Mouse (Mus musculus) liver, embryonic 16.5 days (tissue): ENCODE data around the gene Lrrc38. TPM values are rescaled to one million over a fixed set of nuclear protein-coding genes. Genes with fewer than 3 reads are reported as not detected.
"Not testable (repeated sequence)": the region's sequence is repeated elsewhere in the genome, so short reads cannot be mapped to it uniquely, and the experiment has no call there.

Experiments used
- ATAC-seq: fragments of 200-750 bp; cut with Nextera tagmentation; 2 replicates; pipeline ENCODE4 v1.8.0; 2017; ENCODE audit warnings: low read depth, mild to moderate bottlenecking, moderate number of reproducible peaks, moderate library complexity
- H3K27ac ChIP-seq: fragments of 300-500 bp; sonication (generic); 2 replicates; pipeline ENCODE4 v1.5.1; 2014; ENCODE audit warnings: mild to moderate bottlenecking, low read length
- H3K27me3 ChIP-seq: fragments of 300-500 bp; sonication (generic); 2 replicates; pipeline ENCODE4 v1.6.1; 2014; ENCODE audit warnings: low read depth, low read length, mixed read lengths; ENCODE audit not compliant: control insufficient read depth, insufficient read depth
- H3K36me3 ChIP-seq: fragments of 300-500 bp; sonication (generic); 2 replicates; pipeline ENCODE4 v1.6.1; 2014; ENCODE audit warnings: mild to moderate bottlenecking; ENCODE audit not compliant: control insufficient read depth, insufficient read depth
- H3K4me1 ChIP-seq: fragments of 300-500 bp; sonication (generic); 2 replicates; pipeline ENCODE4 v1.6.1; 2014; ENCODE audit warnings: low read depth, low read length, mixed read lengths; ENCODE audit not compliant: control insufficient read depth
- H3K4me2 ChIP-seq: fragments of 300-500 bp; sonication (generic); 2 replicates; pipeline ENCODE4 v1.6.1; 2014; ENCODE audit warnings: low read depth, low read length, mixed read lengths
- H3K4me3 ChIP-seq: fragments of 300-500 bp; sonication (generic); 2 replicates; pipeline ENCODE4 v1.5.1; 2014; ENCODE audit warnings: low read depth, mild to moderate bottlenecking, low read length
- H3K9ac ChIP-seq: fragments of 300-500 bp; sonication (generic); 2 replicates; pipeline ENCODE4 v1.6.1; 2014; ENCODE audit warnings: low read depth, low read length
- H3K9me3 ChIP-seq: fragments of 300-500 bp; sonication (generic); replicated peaks from 2 replicates; pipeline ENCODE4 v1.6.1; 2016; ENCODE audit warnings: low read length; ENCODE audit not compliant: control insufficient read depth
- WGBS: fragments of 180-500 bp; shearing (Covaris S2); extraction: QIAGEN DNeasy Blood & Tissue Kit; methylation state at CpG from one replicate; pipeline ENCODE4 v1.1.7; 2014; ENCODE audit not compliant: insufficient replicate concordance; 5-methylcytosine and 5-hydroxymethylcytosine counted together
- polyA plus RNA-seq: library from polyadenylated mRNA; unstranded; fragments of >200 nt; fragmentation: Nextera tagmentation; extraction: Ambion mirVana; gene quantifications from 2 replicates; pipeline ENCODE4 v1.2.1, GENCODE M21; 2015

Gene Lrrc38
- polyA plus RNA-seq, 1 experiment from 2014 or later, result not detected

DNA sequence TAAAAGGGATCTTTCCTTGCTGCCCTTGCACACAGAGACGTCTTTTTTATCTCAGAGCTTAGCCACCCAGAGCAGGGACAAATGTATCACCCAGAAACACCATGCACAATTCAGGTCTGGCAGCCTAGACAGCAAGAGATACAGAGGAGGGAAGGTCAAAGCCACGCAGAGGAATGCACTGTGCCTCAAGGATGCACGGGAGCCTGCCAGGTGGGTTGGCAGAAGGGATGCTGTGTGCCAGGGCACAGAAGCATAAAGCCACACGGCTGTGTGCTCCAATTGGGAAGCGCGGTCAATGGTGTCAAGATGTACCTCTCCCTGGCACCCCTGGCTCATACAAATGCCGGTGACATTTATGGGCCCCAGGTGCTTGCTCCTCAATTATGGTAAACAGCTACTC is 8.1 kb upstream of the Lrrc38 start:
- no peaks in the 10 kb centered on the region for H3K4me1 ChIP-seq
- H3K27me3 ChIP-seq, result no peaks in the 10 kb centered on the region
- WGBS, result 64% methylated on average over 7 of the region's 7 CpGs
- H3K4me2 ChIP-seq, result no peak overlapping the region
- ATAC-seq, result no peak
- no peak overlapping the region for H3K9ac ChIP-seq
- H3K27ac ChIP-seq, result no peak overlapping the region
- no peaks in the 10 kb centered on the region for H3K36me3 ChIP-seq
- H3K4me3 ChIP-seq, result no peak overlapping the region
- no peaks in the 10 kb centered on the region for H3K9me3 ChIP-seq

DNA sequence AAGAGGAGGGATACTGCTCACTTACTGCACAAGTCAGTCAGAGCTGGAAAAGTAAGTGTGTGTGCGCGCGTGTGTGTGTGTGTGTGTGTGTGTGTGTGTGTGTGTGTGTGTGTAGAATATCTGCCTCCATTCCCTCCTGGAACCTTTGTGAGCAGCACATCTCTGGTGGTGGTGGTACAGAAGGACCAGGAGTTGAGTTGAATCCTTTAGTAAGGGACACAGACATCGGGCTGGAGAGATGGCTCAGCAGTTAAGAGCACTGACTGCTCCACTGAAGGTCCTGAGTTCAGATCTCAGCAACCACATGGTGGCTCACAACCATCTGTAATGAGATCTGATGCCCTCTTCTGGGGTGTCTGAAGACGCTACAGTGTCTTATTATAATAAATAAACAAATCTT is 4.1 kb upstream of the Lrrc38 start:
- H3K36me3 ChIP-seq, result not testable (repeated sequence)

DNA sequence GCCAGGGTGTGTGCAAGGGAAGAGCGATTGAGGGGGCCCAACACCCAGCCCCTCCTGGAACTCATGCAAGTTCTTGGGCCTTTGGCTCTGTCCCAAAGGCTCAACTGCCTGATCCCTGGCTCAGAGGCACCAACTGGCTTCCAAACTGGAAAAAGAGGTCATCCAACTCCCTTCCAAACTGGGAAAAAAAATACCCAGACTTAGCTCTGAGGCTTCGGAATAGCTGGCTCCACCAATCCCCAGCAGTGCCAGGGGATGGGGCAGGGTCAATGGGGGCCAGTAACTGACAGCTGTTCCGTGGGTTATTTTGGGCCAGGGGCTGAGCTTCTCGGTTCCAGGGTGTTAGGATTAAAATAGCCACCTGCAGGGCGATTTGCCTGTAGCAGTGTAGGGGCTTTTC is 879 bp upstream of the Lrrc38 start:
- no peak overlapping the region for H3K4me2 ChIP-seq
- H3K4me1 ChIP-seq, result no peaks in the 10 kb centered on the region
- no peak overlapping the region for H3K27ac ChIP-seq
- no peak overlapping the region for H3K4me3 ChIP-seq
- no peak for ATAC-seq
- H3K9ac ChIP-seq, result no peak overlapping the region
- H3K27me3 ChIP-seq, result peaks cover 30% of the 10 kb centered on the region
- H3K36me3 ChIP-seq, result no peaks in the 10 kb centered on the region
- no peaks in the 10 kb centered on the region for H3K9me3 ChIP-seq
- 22% methylated on average over 5 of the region's 5 CpGs for WGBS

More for the DNA sequence above, 4.1 kb upstream of the Lrrc38 start:
- not testable (repeated sequence) for H3K4me3 ChIP-seq, H3K9me3 ChIP-seq, ATAC-seq, H3K27ac ChIP-seq, H3K9ac ChIP-seq, H3K4me2 ChIP-seq, H3K4me1 ChIP-seq
- WGBS, result 73% methylated on average over 5 of the region's 5 CpGs
- peaks cover 20% of the 10 kb centered on the region for H3K27me3 ChIP-seq

DNA sequence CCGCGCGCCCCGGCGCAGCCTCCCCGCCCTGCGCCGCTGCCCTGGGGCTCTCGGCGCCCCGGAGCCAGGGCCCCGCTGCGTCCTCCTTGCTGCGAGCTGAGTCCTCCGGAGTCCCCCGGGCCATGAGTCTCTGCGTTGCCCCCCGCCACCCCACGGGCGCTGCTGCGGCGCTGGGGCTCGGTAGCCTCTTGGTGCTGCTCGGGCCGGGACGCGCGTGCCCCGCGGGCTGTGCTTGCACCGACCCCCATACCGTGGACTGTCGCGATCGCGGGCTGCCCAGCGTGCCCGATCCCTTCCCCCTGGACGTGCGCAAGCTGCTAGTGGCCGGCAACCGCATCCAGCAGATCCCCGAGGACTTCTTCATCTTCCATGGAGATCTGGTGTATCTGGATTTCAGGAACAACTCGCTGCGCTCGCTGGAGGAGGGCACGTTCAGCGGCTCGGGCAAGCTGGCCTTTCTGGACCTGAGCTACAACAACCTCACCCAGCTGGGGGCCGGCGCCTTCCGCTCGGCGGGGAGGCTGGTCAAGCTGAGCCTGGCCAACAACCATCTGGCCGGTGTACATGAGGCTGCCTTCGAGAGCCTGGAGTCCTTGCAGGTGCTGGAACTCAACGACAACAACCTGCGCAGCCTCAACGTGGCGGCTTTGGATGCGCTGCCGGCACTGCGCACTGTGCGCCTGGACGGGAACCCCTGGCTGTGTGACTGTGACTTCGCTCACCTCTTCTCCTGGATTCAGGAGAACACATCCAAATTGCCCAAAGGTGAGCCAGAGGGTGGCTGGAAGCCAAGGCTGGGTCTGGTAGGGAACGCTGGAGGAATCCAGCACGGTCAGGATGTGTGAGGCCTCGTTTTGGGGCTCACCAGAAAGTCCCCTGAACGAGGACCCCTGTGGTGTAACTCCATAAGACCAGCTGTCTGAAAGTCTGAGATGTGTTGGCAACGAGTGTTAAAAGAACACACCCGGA is 774 bp downstream of the Lrrc38 start:
- H3K27me3 ChIP-seq, result peaks cover 30% of the 10 kb centered on the region

DNA sequence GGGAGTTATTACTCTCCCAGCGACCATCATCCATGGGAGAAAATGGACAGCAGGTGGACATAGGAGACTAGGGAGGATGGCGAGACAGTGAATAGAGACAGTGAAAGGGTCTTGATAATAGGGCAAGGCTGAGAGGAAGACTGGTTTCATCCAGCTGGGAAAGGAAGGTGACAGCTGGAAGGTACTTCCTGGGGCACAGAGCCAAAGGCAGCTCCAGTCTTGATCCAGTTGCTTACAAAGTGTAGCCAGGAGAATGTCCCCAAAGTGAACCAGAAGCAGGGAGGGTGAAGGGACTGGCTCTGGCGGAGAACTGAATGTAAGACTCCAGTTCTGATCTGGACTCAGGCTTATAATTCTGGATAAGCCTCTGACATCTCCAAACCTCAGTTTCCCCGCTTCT is 2.7 kb downstream of the Lrrc38 start:
- Histone ChIP-seq H3K27me3 (peaks cover 30% of the 10 kb centered on the region), H3K9me3 (no peaks in the 10 kb centered on the region)
- 54% methylated on average over 4 of the region's 4 CpGs for WGBS

More for the DNA sequence above, 774 bp downstream of the Lrrc38 start:
- Histone ChIP-seq H3K27ac (no peak overlapping the region), H3K4me2 (no peak overlapping the region), H3K4me1 (no peaks in the 10 kb centered on the region), H3K4me3 (no peak overlapping the region), H3K9ac (no peak overlapping the region), H3K36me3 (no peaks in the 10 kb centered on the region), H3K9me3 (no peaks in the 10 kb centered on the region)
- no peak for ATAC-seq
- 4% methylated on average over 72 of the region's 72 CpGs for WGBS

DNA sequence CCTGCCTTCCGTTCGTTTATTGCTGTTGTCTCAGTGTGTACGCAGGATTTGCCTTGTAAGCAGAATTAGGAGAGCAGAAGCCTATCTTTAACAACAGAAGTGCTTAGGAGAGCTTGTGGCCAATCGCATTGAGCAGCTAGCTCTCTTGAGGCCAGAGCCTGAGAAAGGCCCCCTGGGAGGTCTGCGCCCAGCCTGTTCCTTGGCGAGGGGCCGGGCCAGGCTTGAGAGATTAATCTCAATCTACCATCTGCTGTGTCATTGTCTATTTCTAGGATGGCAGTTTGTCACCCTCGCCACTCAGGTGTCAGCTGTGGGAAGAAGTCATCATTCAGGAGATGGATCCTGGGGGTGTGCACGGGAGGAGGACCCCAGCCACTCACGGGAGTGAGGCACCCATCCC is 12.0 kb downstream of the Lrrc38 start:
- no peaks in the 10 kb centered on the region for H3K9me3 ChIP-seq
- 20% methylated on average over 10 of the region's 10 CpGs for WGBS
- H3K4me3 ChIP-seq, result no peak overlapping the region
- H3K4me1 ChIP-seq, result no peaks in the 10 kb centered on the region
- no peaks in the 10 kb centered on the region for H3K36me3 ChIP-seq
- no peaks in the 10 kb centered on the region for H3K27me3 ChIP-seq
- H3K9ac ChIP-seq, result no peak overlapping the region
- no peak for ATAC-seq
- no peak overlapping the region for H3K27ac ChIP-seq
- no peak overlapping the region for H3K4me2 ChIP-seq

More for the DNA sequence above, 2.7 kb downstream of the Lrrc38 start:
- no peaks in the 10 kb centered on the region for H3K4me1 ChIP-seq
- no peak for ATAC-seq
- H3K27ac ChIP-seq, result no peak overlapping the region
- no peak overlapping the region for H3K4me2 ChIP-seq
- no peaks in the 10 kb centered on the region for H3K36me3 ChIP-seq
- no peak overlapping the region for H3K9ac ChIP-seq
- no peak overlapping the region for H3K4me3 ChIP-seq

DNA sequence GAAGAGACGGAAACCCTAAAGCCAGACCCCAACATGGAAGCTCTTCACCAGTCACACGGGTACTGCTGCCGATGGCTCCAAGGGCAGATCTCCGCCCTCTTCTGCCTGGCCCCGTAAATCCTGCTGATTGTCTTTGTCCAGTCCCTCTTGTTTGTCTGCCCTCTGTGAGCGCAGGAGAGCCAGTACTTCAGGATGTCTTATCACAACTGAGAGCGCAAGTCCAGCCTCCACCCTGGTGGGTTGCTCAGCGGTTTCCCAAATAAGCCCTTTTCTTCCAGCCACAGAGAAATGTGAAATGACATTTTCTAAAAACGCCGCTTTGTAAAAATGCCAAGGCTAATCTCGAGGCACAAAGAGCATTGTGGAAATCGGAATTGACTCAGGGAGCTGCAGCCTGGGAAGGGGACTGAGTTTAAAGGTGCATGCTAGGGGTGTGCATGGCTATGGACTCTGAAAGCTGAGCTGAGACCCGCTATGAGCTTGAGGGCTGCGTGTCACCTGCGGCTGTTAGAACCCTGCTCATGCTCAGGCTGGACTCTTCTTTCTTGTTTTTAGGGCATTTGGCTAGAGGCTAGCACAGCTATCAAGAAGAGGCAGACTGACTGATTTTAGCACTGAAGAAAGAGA is 17.0 kb downstream of the Lrrc38 start:
- H3K36me3 ChIP-seq, result no peaks in the 10 kb centered on the region
- H3K9ac ChIP-seq, result no peak overlapping the region
- no peaks in the 10 kb centered on the region for H3K9me3 ChIP-seq
- no peaks in the 10 kb centered on the region for H3K4me1 ChIP-seq
- no peak for ATAC-seq
- no peak overlapping the region for H3K4me3 ChIP-seq
- no peaks in the 10 kb centered on the region for H3K27me3 ChIP-seq
- no peak overlapping the region for H3K27ac ChIP-seq
- 45% methylated on average over 15 of the region's 15 CpGs for WGBS
- no peak overlapping the region for H3K4me2 ChIP-seq

DNA sequence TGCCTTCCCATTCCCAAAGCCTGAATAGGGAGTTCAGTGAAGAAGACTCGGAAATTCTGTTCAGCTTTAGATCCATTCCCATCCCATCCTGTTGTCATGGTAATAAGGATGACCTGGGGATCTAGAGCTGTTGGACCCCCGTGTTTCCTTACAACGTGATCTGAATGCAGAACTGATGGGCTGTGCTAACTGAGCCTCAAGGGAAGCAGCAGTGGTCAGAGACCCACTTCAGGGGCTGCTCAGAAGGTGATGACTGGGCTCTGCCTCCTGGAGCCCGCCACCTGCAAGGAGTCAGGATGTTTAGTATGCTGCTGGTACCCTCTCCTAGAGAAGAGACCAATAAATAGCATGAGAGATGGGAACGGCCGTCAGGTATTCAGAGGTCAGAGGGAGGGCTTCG is 29.9 kb downstream of the Lrrc38 start:
- ATAC-seq, result no peak
- H3K36me3 ChIP-seq, result no peaks in the 10 kb centered on the region
- no peaks in the 10 kb centered on the region for H3K4me1 ChIP-seq
- H3K9ac ChIP-seq, result no peak overlapping the region
- H3K9me3 ChIP-seq, result no peaks in the 10 kb centered on the region
- H3K27me3 ChIP-seq, result no peaks in the 10 kb centered on the region
- 46% methylated on average over 7 of the region's 7 CpGs for WGBS
- no peak overlapping the region for H3K4me3 ChIP-seq
- no peak overlapping the region for H3K27ac ChIP-seq
- no peak overlapping the region for H3K4me2 ChIP-seq
